Mouse (Mus musculus) ES-CJ7 (cell line): ENCODE results near the gene Ugt2b34.
"Not testable (repeated sequence)": the region's sequence is repeated elsewhere in the genome, so short reads cannot be mapped to it uniquely, and the experiment has no call there.

ENCODE experiments used
- DNase-seq: peaks from one replicate; pipeline ENCODE4 v3.0.0; 2011; ENCODE audit warnings: low read depth, low spot score

Ugt2b34 gene

GRCm38 (mm10) chr5:86906758-86907157 lies at the start of gene Ugt2b34:
Ugt2b34 (minus strand) TSS chr5:86906937.
- DNase-seq, result no peak

- DNase-seq, result no peak
Measured at GRCm38 (mm10) chr5:86942111-86942510, 35.4 kb upstream of the Ugt2b34 start.

- DNase-seq, result no peak
Measured at GRCm38 (mm10) chr5:86926426-86926825, 19.7 kb upstream of the Ugt2b34 start, which contains the start of gene Ugt2b1. Ugt2b1 (minus strand) TSS chr5:86926530.

- DNase-seq, result no peak
Measured at GRCm38 (mm10) chr5:86920661-86921233, 14.0 kb upstream of the Ugt2b34 start.

- no peak for DNase-seq
Measured at GRCm38 (mm10) chr5:86911357-86912099, 4.8 kb upstream of the Ugt2b34 start.

GRCm38 (mm10) chr5:86910770-86911169 lies 4.0 kb upstream of the Ugt2b34 start:
- DNase-seq, result no peak

- DNase-seq, result no peak
Measured at GRCm38 (mm10) chr5:86889933-86890332, 16.8 kb downstream of the Ugt2b34 start.

GRCm38 (mm10) chr5:86888420-86888819 lies 18.3 kb downstream of the Ugt2b34 start:
- DNase-seq, result no peak

GRCm38 (mm10) chr5:86887081-86887480 lies 19.7 kb downstream of the Ugt2b34 start:
- no peak for DNase-seq

- no peak for DNase-seq
Measured at GRCm38 (mm10) chr5:86886620-86887019, 20.1 kb downstream of the Ugt2b34 start.

- no peak for DNase-seq
Measured at GRCm38 (mm10) chr5:86871877-86872276, 34.9 kb downstream of the Ugt2b34 start.

- DNase-seq, result peak; percentile 92
Measured at GRCm38 (mm10) chr5:86858336-86858735, 48.4 kb downstream of the Ugt2b34 start.

- DNase-seq, result peak; percentile 91
Measured at GRCm38 (mm10) chr5:86857682-86858081, 49.1 kb downstream of the Ugt2b34 start.

GRCm38 (mm10) chr5:86856505-86856904 lies 50.2 kb downstream of the Ugt2b34 start:
- DNase-seq, result not testable (repeated sequence)

- peak; percentile 95 for DNase-seq
Measured at GRCm38 (mm10) chr5:86851658-86852057, 55.1 kb downstream of the Ugt2b34 start.

GRCm38 (mm10) chr5:86850104-86850503 lies 56.6 kb downstream of the Ugt2b34 start:
- DNase-seq, result peak; percentile 30

- not testable (repeated sequence) for DNase-seq
Measured at GRCm38 (mm10) chr5:86841261-86841660, 65.5 kb downstream of the Ugt2b34 start.

- no peak for DNase-seq
Measured at GRCm38 (mm10) chr5:86840207-86840606, 66.5 kb downstream of the Ugt2b34 start.
